Comparison of ENCODE assay signal across 14 mouse cellular contexts in genomic region chr4:88369951-88370350, GRCm38 (mm10).
"Had no signal": no experiment of that assay in that cellular context is flagged by ENCODE, and none has a peak within 500 bp of the region (broad histone marks: within the 10 kb centered on the region; RNA-seq: fewer than 3 reads in every experiment).

No protein-coding gene starts in this region.

- H3K36me3 ChIP-seq: limb, embryonic 15.5 days; liver, embryonic 12.5 days; midbrain, embryonic 10.5 days had no signal

- H3K9me3 ChIP-seq: limb, embryonic 15.5 days; liver, embryonic 12.5 days; midbrain, embryonic 10.5 days; neural tube, embryonic 15.5 days had no signal

- DNase-seq: kidney, postnatal 25 days; layer of hippocampus, postnatal 36 days; lung, embryonic 14.5 days; lung, postnatal 10 days; lung, postnatal 4 days; midbrain, embryonic 14.5 days; right cerebral cortex, adult 18-20 months; right cerebral cortex, postnatal 25 days; thymus, postnatal 36 days had no signal

- H3K27me3 ChIP-seq: limb, embryonic 15.5 days; liver, embryonic 12.5 days; neural tube, embryonic 15.5 days had no signal

- H3K27ac ChIP-seq: limb, embryonic 15.5 days; liver, embryonic 12.5 days; midbrain, embryonic 10.5 days; neural tube, embryonic 15.5 days had no signal

- H3K4me3 ChIP-seq: limb, embryonic 15.5 days; liver, embryonic 12.5 days; midbrain, embryonic 10.5 days; myocyte; neural tube, embryonic 15.5 days had no signal

- H3K4me1 ChIP-seq: limb, embryonic 15.5 days; liver, embryonic 12.5 days; neural tube, embryonic 15.5 days had no signal
